Mouse (Mus musculus): ENCODE measurements around the gene Pirb.
A peak's percentile ranks its signal among the peaks of the same experiment; 100 is the strongest.

Pirb gene

GRCm38 (mm10) chr7:3692382-3692986 is 27.7 kb downstream of the Pirb start, which contains the start of gene Tsen34:
Tsen34 (plus strand) TSS chr7:3692863.
- no peak for DNase-seq

- no peak for DNase-seq
Measured at GRCm38 (mm10) chr7:3691919-3692318, 28.3 kb downstream of the Pirb start.

GRCm38 (mm10) chr7:3685400-3686187 is 34.6 kb downstream of the Pirb start:
- no peak for DNase-seq

- no peak for DNase-seq
Measured at GRCm38 (mm10) chr7:3684698-3685097, 35.5 kb downstream of the Pirb start.

- no peak for DNase-seq
Measured at GRCm38 (mm10) chr7:3683908-3684550, 36.2 kb downstream of the Pirb start.

- DNase-seq: peak; percentile 72
Measured at GRCm38 (mm10) chr7:3677342-3677741, 42.8 kb downstream of the Pirb start, which contains the start of gene Tmc4. Tmc4 (minus strand) TSS chr7:3677553.

- DNase-seq: no peak
Measured at GRCm38 (mm10) chr7:3676371-3676770, 43.8 kb downstream of the Pirb start.

- no peak for DNase-seq
Measured at GRCm38 (mm10) chr7:3675228-3675548, 45.0 kb downstream of the Pirb start.

GRCm38 (mm10) chr7:3674507-3675227 is 45.5 kb downstream of the Pirb start:
- peak; percentile 85 for DNase-seq

GRCm38 (mm10) chr7:3666921-3667391 is 53.2 kb downstream of the Pirb start:
- DNase-seq: peak; percentile 17

- peak; percentile 98 for DNase-seq
Measured at GRCm38 (mm10) chr7:3665215-3666114, 54.7 kb downstream of the Pirb start, which contains the start of gene Leng1. Leng1 (minus strand) TSS chr7:3665840.

- peak; percentile 63 for DNase-seq
Measured at GRCm38 (mm10) chr7:3664524-3665214, 55.5 kb downstream of the Pirb start.

All from kidney, postnatal 14 days (tissue).